Mouse (Mus musculus): ENCODE results near the gene Vcl. TPM values are rescaled to one million over a fixed set of nuclear protein-coding genes. Genes with fewer than 3 reads are reported as not detected.

Gene Vcl
- total RNA-seq, 2 experiments from 2014 or later, result 30.5 to 36.1 TPM

- DNase-seq, result no peak
Measured at GRCm38 (mm10) chr14:21073981-21074380, 144.8 kb downstream of the Vcl start.

- no peak for DNase-seq
Measured at GRCm38 (mm10) chr14:21074398-21075320, 145.5 kb downstream of the Vcl start.

- peak; percentile 86 to 90 for DNase-seq
Measured at GRCm38 (mm10) chr14:21075751-21076500, 146.7 kb downstream of the Vcl start.

- peak in 1 of 2 experiments; percentile 32 for DNase-seq
Measured at GRCm38 (mm10) chr14:21076501-21077194, 147.4 kb downstream of the Vcl start.

DNA sequence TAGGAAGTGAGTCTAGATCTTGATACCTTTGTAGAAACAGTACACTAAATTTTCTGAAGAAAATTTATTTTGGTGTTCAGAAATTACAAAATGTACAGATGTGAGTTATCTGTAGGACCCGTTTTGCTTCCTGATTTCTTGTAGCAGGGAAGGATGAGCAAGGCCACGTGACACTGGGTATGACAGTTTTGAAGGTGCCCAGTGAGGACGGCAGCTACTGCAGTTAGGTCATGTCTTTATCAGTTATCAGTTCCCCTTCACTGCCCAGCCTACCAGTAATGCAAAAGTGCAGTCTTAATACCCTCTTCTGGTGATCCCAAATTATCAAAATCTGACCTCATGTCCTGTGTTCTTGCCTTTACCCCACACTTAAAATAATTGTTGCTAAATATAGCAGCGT is 148.7 kb downstream of the Vcl start:
- DNase-seq, result no peak

DNA sequence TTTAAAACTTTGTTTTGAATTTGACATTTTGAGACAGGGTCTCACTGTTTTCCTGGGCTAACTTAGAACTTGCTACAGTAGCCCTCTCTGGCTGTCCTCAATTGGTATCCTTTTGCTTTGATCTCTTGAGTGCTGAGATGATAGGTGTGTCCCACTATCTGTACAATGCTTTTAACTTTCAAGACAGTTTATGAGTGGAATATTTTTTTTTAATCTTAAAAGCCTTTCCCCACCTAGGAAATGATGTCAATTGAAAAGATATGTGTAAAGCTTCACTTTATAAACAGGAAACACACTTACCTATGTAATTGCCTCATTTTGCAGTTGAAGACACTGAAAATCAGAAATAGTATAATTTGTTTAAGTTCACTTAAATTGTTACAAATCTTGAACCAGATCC is 149.3 kb downstream of the Vcl start:
- no peak for DNase-seq

DNA sequence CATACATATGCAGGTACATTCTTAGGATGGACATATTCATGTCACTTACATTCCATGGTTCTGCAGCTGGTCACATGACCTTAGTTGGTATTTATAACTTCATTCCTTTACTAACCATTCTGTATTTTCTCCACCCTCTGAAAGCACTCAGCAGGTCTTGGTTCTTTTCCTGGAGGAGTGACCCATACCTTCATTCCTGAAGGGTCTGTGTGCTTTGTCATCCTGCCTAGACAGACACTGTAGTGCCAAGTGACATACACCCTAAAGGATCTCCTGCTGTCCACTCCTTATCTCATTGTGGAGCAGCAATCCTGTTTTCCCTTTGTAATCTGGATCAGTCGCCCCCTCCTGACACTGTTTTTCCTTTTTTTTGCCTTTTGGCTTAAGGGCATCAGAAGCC is 153.6 kb downstream of the Vcl start:
- no peak for DNase-seq

Other genes with a start within 250 kb of the Vcl start
- gene Fut11, start 234.4 kb upstream of the Vcl start, total RNA-seq (2021), result 10 to 100 TPM; 15.1 to 16.4 TPM
- gene Chchd1, start 226.4 kb upstream of the Vcl start, total RNA-seq (2021), result 10 to 100 TPM; 48.8 to 50.0 TPM
- 100 to 1,000 TPM; 154 to 187 TPM for gene Zswim8, start 221.8 kb upstream of the Vcl start, total RNA-seq (2021)
- gene Ndst2, start 194.8 kb upstream of the Vcl start, total RNA-seq (2021), result 10 to 100 TPM; 16.5 to 16.9 TPM
- 100 to 1,000 TPM; 187 to 199 TPM for gene Camk2g, start 135.3 kb upstream of the Vcl start, total RNA-seq (2021)
- gene Plau, start 92.7 kb upstream of the Vcl start, total RNA-seq (2021), result 1 to 10 TPM; 4.2 to 4.3 TPM
- 10 to 100 TPM; 76.3 to 78.0 TPM for gene Ap3m1, start 123.1 kb downstream of the Vcl start, total RNA-seq (2021)
- 10 to 100 TPM; 62.6 to 77.3 TPM for gene Adk, start 123.2 kb downstream of the Vcl start, total RNA-seq (2021)